Mouse (Mus musculus) mouse embryonic stem cell (cell line): Measurements from ENCODE around the gene Cdk18.

Experiments
- in situ Hi-C, 2 experiments: fragments of 300-500 bp; cut with MboI; formaldehyde crosslinking; loops; 1 replicate in 1 of 2; 3 replicates in 1 of 2; pipeline ENCODE4 v1.14.3; 2019 to 2020; ENCODE audit warnings: low sequenced_read_pairs in 2 of 2, low pct_unique_long_range_greater_than_20kb in 1 of 2, mixed read lengths in 1 of 2; ENCODE audit not compliant: unreplicated experiment in 1 of 2

Cdk18 gene

DNA sequence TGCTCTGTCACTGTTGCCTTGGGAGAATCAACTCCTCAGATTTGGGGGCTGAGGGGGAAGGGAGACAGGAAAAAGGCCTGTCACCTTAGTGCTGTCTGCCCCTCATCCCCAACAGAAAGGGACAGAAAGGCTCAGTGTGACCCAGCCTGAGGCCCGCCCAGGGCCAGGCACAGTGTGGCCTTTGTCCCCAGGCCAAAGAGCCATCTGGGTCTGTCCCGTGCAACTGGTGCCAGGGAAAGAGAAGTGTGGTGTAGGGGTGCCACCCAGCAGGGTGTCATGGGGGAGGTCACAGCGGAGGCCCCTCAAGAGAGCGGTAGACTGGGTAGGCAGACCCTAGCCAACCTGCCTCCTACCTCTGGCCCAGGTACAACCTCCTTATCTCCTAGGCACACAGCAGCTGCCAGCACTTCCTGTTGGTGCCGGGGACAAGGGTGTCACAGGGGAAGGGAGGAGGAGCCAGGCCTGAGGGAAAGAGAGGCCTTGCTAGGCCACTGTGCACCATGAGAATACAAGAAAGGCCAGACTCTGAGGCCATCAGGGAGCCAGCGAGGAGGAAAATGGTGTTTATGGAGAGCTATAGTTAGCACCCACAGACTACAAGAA lies 13.6 kb downstream of the Cdk18 start:
- in situ Hi-C loops: no loop called here

DNA sequence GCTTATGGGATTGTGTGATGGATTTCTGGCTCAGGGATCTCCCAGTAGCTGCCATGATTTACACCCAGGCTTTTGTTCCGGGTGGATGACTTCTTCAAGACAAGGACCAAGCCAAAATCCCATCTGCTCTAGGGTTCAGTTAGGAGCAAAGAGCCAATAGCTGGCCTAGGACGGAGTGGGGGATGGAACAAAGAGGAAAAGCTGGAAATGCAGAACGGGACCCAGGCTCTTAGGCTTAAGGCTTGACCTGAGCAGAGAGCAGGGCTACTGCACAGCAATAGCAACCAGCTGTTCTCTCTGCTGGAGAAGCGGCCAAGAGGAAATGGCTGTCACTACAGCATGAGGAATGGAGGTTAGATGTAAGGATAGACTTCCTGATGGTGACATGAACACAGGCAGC lies 14.2 kb downstream of the Cdk18 start:
- in situ Hi-C loops: no loop called here

DNA sequence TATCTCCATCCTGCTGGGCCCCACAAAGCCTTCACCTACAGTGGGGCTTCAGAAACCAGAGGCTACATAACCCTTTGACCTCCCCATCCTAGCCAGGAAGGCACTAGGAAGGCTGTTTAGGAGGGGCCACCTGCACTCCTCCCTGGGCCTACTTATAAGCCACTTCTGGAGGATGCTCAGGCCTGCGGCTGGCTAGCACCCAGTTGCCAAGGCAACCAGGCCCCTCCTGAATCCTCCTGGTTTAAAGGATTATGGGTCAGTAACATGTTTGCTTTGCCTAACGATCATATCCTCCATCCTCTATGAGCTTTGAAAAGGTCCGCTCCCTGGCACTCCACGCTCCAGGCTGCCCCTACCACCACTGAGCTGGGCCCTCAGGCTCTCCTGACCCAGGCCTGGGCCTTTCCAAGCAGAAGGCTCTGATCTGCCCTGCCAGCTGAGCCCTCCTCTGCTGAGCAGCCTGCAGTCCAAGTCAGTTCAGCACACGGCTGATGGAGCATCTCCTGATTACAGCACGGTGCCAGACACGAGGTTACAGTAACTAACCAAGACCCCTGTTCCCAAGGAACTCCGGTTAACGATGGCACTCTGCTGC lies 16.0 kb downstream of the Cdk18 start:
- in situ Hi-C loops: loop anchor here (5.0 kb wide), 1 partner anchor 34 kb away; no protein-coding TSS in a partner anchor

GRCm38 (mm10) chr1:132121895-132122294 lies 17.6 kb downstream of the Cdk18 start:
- in situ Hi-C loops: loop anchor here (5.0 kb wide), 1 partner anchor 35 kb away; no protein-coding TSS in a partner anchor

DNA sequence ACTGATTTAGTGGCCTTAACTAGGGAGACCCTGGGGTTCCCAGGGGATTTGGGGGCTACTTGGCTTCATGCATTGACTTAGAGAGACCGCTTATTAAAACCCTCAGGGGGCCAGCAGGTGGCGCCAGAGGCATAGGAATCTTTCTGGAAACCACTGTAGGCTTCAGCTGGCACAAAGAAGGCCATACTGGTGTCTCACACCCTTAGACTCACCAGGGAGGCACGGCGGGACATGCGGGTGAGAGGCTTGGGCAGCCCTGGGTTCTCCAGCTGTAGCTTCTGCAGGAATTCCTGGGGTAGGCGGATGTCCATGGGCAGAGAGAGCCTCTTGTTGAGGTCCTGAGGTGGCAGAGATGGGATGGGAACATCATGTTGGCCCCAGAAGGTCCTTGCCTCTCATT lies 18.2 kb downstream of the Cdk18 start:
- in situ Hi-C loops: loop anchor here (5.0 kb wide), 1 partner anchor 36 kb away; no protein-coding TSS in a partner anchor

GRCm38 (mm10) chr1:132116606-132117005 lies 22.9 kb downstream of the Cdk18 start:
- in situ Hi-C loops: loop anchor here in 1 of 2 experiments (5.0 kb wide), 1 partner anchor 119 kb away; no protein-coding TSS in a partner anchor

DNA sequence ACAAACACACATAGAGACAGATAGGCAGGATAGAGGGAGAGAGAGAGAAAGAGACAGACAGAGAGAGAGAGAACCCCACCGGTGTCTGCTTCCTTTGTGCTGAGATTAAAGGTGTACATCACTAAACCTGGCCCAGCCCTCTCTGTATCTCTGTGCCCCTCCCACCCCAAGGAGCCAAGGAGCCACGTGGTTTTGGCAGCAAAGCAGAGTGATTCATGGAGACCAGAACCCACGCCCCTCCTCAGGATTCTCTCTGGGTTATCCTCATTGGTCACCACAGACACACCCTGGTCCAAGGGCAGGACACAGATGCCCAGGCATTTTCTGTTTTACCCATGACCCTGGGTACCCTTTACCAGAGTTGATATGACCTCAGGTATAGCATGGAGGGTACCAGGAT lies 26.4 kb downstream of the Cdk18 start:
- in situ Hi-C loops: no loop called here

GRCm38 (mm10) chr1:132112426-132112825 lies 27.1 kb downstream of the Cdk18 start:
- in situ Hi-C loops: no loop called here

DNA sequence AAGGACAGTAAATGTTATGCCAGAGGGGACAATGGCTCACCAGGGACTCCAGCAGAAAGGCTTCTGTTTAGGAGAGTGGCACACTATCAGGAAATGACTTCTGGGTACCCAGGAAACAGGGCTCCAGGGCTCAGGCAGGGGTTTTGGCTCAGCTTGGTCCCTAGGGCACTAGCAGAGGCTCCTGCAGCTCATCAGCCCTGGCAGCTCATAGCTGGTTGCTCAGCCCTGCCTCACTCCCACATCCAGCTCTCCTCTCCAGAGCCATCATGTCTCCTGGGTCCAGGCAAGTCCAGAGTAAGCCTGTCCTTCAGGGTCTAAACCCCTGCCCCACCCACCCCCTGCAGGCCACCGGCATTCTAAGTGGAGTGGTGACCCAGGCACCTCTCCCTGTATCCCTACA lies 28.1 kb downstream of the Cdk18 start:
- in situ Hi-C loops: no loop called here

DNA sequence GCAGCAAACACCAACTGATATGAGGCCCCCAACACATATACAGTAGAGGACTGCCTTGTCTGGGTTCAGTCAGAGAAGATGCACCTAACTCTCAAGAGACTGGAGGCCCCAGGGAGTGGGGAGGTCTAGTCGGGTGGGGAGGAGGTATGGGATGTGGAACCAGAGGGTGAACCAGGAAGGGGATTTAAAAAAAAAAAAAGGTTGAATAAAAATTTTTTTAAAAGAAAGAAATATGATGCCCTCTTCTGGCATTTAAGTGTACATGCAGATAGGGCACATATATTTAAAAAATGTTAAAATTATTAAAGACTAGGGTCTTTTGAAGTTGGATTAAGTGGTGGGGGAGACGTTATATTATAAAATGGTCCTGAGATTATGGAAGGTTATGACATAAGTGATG lies 30.1 kb downstream of the Cdk18 start:
- in situ Hi-C loops: loop anchor here in 1 of 2 experiments (10.0 kb wide), 1 partner anchor 115 kb away; no protein-coding TSS in a partner anchor

DNA sequence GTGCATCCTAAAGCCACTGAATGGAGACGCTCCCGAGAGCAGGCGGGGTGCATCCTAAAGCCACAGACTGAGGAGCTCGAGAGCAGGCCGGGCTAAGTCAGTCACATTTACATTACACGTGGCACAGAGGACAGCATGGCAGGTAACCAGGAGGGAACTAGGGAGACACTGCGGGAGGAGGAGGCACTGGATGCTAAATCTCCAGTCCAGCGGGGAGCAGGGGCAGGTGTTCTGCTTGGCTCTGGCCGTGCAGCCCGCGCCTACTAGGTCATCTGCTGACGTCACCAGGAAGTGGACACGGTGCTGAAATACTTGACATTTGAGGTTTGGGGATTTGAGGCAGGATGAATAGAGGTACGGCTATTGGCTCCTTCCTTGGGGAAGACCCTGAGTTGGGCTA lies 35.1 kb downstream of the Cdk18 start:
- in situ Hi-C loops: loop anchor here in 1 of 2 experiments (10.0 kb wide), 1 partner anchor 110 kb away; no protein-coding TSS in a partner anchor

DNA sequence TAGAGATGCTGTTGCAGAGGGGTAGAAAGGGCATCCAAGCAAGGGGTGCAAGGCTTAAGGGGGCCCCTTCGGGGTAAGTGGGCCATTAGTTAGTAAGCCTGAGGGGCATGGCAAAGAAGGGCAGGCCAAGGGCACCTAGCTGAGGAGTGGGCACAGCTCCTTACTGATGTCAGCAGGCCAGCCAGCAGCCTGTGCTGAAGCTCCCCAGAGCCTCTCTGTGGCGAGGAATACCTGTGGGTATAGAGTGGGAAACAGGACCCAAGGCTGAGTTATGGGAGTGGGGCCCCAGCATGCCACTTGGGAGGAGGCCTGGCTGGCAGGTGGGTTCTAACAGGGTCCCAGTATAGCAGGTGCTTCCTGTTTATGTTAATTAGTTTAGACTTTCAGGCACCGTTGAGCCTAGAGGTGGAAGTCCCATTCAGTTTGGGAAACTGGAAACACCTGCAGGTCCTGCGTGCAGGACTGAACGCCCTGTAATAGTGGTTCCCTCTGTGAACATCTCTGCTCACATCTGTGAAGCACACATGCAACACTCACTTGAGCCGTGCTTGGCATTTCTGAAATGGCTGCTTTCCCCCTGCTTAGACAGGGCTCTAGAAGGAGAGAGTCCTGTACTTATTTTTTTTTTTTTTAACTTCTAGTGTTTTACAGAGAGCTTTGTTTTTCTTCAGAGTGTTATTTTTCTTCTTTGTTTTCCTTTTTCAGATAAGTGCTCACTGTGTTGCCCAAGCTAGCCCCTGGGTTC lies 37.4 kb downstream of the Cdk18 start:
- in situ Hi-C loops: loop anchor here in 1 of 2 experiments (10.0 kb wide), 1 partner anchor 107 kb away; no protein-coding TSS in a partner anchor

DNA sequence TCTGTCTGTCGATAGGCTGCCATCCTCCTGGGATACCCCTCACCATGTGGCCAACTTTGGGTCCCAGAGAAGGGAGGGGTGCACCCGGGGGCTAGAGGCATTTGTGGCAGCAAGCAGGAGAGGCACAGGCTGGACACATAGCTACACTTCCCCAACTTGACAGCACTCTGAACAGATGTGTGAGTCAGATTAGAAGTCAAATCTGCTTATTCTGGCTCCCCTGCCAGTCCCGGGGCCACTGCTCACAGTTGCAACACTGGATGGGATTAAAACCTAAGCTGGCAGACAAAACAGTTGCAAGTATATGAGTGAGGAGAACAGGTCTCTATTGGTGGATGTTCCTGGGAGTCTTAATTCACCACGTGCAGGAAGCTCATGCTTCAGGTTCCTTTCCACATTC lies 39.7 kb downstream of the Cdk18 start:
- in situ Hi-C loops: loop anchor here in 1 of 2 experiments (10.0 kb wide), 1 partner anchor 105 kb away; no protein-coding TSS in a partner anchor

DNA sequence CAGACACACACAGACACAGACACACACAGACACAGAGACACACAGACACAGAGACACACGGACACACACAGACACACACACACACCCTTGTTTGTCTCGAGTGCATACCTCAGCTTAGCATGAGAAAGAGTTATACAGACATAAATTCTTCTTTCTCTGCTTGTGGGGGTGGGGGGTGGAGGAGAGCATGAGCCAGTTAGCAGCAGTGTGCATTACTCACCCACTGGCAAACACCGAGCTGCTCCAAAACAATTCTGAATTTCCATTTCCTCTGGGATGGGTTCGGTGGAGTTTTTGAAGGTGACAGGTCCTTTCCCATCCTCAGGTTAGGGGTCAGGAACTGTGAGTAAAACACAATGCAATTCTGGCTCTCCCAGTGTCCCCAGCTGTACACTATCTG lies 40.5 kb downstream of the Cdk18 start:
- in situ Hi-C loops: no loop called here

GRCm38 (mm10) chr1:132098076-132098475 lies 41.4 kb downstream of the Cdk18 start:
- in situ Hi-C loops: no loop called here

- in situ Hi-C loops: no loop called here
Observed at GRCm38 (mm10) chr1:132095356-132096004, 44.0 kb downstream of the Cdk18 start.

DNA sequence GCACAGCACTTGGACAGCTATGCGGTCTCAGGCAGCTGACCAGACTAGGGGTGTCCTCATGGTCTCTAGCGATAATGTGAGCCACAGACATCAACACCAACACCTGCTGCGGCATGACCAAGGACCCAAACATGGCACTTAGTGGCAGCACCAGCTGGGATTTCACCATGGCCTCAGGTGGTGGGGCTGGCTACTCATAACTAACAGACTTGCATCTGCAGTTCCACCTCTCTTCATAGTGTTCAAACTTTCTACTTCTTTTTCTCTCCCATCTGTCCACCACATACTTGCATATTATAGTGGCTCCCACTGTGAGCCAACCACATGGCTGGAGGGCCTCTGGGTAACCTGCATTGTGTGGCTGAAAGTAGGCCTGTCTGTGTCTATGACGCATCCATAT lies 46.2 kb downstream of the Cdk18 start:
- in situ Hi-C loops: no loop called here

DNA sequence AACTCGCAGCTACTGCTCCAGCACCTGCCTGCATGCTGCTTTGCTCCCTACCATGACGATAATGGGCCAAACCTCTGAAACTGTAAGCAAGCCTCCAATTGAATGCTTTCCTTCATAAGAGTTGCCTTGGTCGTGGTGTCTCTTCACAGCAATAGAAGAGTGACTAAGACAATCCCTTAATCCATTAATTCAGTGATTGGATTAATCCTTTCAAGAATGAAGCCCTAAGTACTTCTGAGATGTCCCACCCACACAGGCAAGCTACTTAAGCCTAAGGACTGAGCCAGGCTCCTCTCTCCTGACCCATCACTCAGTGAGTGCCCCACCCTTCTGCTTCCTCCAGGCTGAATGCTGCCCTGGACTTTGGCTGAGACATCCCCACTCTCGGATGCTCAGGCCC lies 49.2 kb downstream of the Cdk18 start:
- in situ Hi-C loops: no loop called here

- in situ Hi-C loops: no loop called here
Observed at GRCm38 (mm10) chr1:132089767-132090166, 49.7 kb downstream of the Cdk18 start.
